Mouse (Mus musculus) neural tube, embryonic 14.5 days (tissue): ENCODE data around the gene Rest. TPM values are rescaled to one million over a fixed set of nuclear protein-coding genes. Genes with fewer than 3 reads are reported as not detected.

ENCODE experiments used
- ATAC-seq: fragments of 200-750 bp; cut with Nextera tagmentation; 2 replicates; pipeline ENCODE4 v1.8.0; 2017; ENCODE audit warnings: low read depth, mild to moderate bottlenecking, moderate TSS enrichment, moderate library complexity
- H3K27ac ChIP-seq: fragments of 300-500 bp; sonication (generic); 2 replicates; pipeline ENCODE4 v1.5.1; 2014; ENCODE audit warnings: low read depth, mild to moderate bottlenecking, control low read depth, low read length, moderate library complexity, mixed read lengths
- H3K27me3 ChIP-seq: fragments of 300-500 bp; sonication (generic); 2 replicates; pipeline ENCODE4 v1.6.1; 2014; ENCODE audit warnings: low read length; ENCODE audit not compliant: control insufficient read depth, insufficient read depth
- H3K36me3 ChIP-seq: fragments of 300-500 bp; sonication (generic); 2 replicates; pipeline ENCODE4 v1.6.1; 2014; ENCODE audit warnings: low read length, mixed read lengths; ENCODE audit not compliant: control insufficient read depth, insufficient read depth
- H3K4me1 ChIP-seq: fragments of 300-500 bp; sonication (generic); 2 replicates; pipeline ENCODE4 v1.6.1; 2014; ENCODE audit warnings: low read length; ENCODE audit not compliant: control insufficient read depth, insufficient read depth
- H3K4me2 ChIP-seq: fragments of 300-500 bp; sonication (generic); 2 replicates; pipeline ENCODE4 v1.6.1; 2014; ENCODE audit warnings: mild to moderate bottlenecking, low read depth, low read length, control low read depth
- H3K4me3 ChIP-seq: fragments of 300-500 bp; sonication (generic); 2 replicates; pipeline ENCODE4 v1.5.1; 2014; ENCODE audit warnings: low read depth, low read length, control low read depth, mixed read lengths
- H3K9ac ChIP-seq: fragments of 300-500 bp; sonication (generic); replicated peaks from 2 replicates; pipeline ENCODE4 v1.6.1; 2014; ENCODE audit warnings: low read depth, mild to moderate bottlenecking, control low read depth, low read length, mixed read lengths
- H3K9me3 ChIP-seq: fragments of 300-500 bp; sonication (generic); 2 replicates; pipeline ENCODE4 v1.6.1; 2016; ENCODE audit warnings: low read length; ENCODE audit not compliant: control insufficient read depth
- WGBS: fragments of 180-500 bp; shearing (Covaris S2); extraction: QIAGEN DNeasy Blood & Tissue Kit; methylation state at CpG from one replicate; pipeline ENCODE4 v1.1.7; 2014; 5-methylcytosine and 5-hydroxymethylcytosine counted together
- polyA plus RNA-seq: library from polyadenylated mRNA; unstranded; fragments of >200 nt; fragmentation: Nextera tagmentation; extraction: Ambion mirVana; gene quantifications from 2 replicates; pipeline ENCODE4 v1.2.1, GENCODE M21; 2014

Gene Rest
- polyA plus RNA-seq, 1 experiment from 2014 or later = 5.2 TPM

GRCm38 (mm10) chr5:77269399-77269798 lies 4.1 kb downstream of the Rest start:
- ATAC-seq = no peak
- no peaks in the 10 kb centered on the region for H3K36me3 ChIP-seq
- no peak overlapping the region for H3K27ac ChIP-seq
- no peaks in the 10 kb centered on the region for H3K9me3 ChIP-seq
- peaks cover 8% of the 10 kb centered on the region; the same call in 1 of the 2 replicates for H3K4me1 ChIP-seq
- no peak overlapping the region for H3K4me2 ChIP-seq
- no peaks in the 10 kb centered on the region for H3K27me3 ChIP-seq
- H3K4me3 ChIP-seq = no peak overlapping the region
- WGBS = 73% methylated on average over 8 of the region's 8 CpGs
- no peak overlapping the region for H3K9ac ChIP-seq

- Histone ChIP-seq H3K4me2 (no peak overlapping the region), H3K4me1 (0 out of 2 replicates have a peak, but pooled peaks cover 4% of the 10 kb centered on the region), H3K36me3 (no peaks in the 10 kb centered on the region), H3K27me3 (no peaks in the 10 kb centered on the region), H3K4me3 (no peak overlapping the region), H3K9ac (no peak overlapping the region), H3K9me3 (no peaks in the 10 kb centered on the region), H3K27ac (no peak overlapping the region)
- WGBS = 73% methylated on average over 7 of the region's 7 CpGs
- ATAC-seq = no peak
Observed at GRCm38 (mm10) chr5:77273151-77273550, 7.9 kb downstream of the Rest start.

GRCm38 (mm10) chr5:77275950-77276349 lies 10.7 kb downstream of the Rest start:
- H3K9ac ChIP-seq = no peak overlapping the region
- H3K9me3 ChIP-seq = no peaks in the 10 kb centered on the region
- no peak overlapping the region for H3K4me2 ChIP-seq
- no peaks in the 10 kb centered on the region for H3K36me3 ChIP-seq
- ATAC-seq = no peak
- H3K4me3 ChIP-seq = no peak overlapping the region
- H3K27ac ChIP-seq = no peak overlapping the region
- no peaks in the 10 kb centered on the region for H3K27me3 ChIP-seq
- H3K4me1 ChIP-seq = no peaks in the 10 kb centered on the region
- WGBS = 89% methylated on average over 5 of the region's 5 CpGs

- Histone ChIP-seq H3K27me3 (no peaks in the 10 kb centered on the region), H3K9ac (no peak overlapping the region), H3K27ac (no peak overlapping the region), H3K36me3 (peaks cover 10% of the 10 kb centered on the region), H3K4me3 (no peak overlapping the region), H3K4me1 (no peaks in the 10 kb centered on the region), H3K4me2 (no peak overlapping the region), H3K9me3 (no peaks in the 10 kb centered on the region)
- WGBS = 95% methylated on average over 6 of the region's 6 CpGs
- no peak for ATAC-seq
Observed at GRCm38 (mm10) chr5:77277204-77277603, 11.9 kb downstream of the Rest start.

GRCm38 (mm10) chr5:77281518-77282174 lies 16.4 kb downstream of the Rest start:
- Histone ChIP-seq H3K9me3 (no peaks in the 10 kb centered on the region), H3K27me3 (no peaks in the 10 kb centered on the region), H3K4me3 (no peak overlapping the region), H3K27ac (no peak overlapping the region), H3K4me1 (no peaks in the 10 kb centered on the region), H3K9ac (no peak overlapping the region), H3K4me2 (no peak overlapping the region), H3K36me3 (peaks cover 27% of the 10 kb centered on the region)
- no peak for ATAC-seq
- 90% methylated on average over 20 of the region's 20 CpGs for WGBS

GRCm38 (mm10) chr5:77282242-77282641 lies 17.0 kb downstream of the Rest start:
- ATAC-seq = no peak
- H3K4me2 ChIP-seq = no peak overlapping the region
- 92% methylated on average over 9 of the region's 9 CpGs for WGBS

GRCm38 (mm10) chr5:77285685-77286084 lies 20.4 kb downstream of the Rest start:
- Histone ChIP-seq H3K4me2 (no peak overlapping the region), H3K9ac (no peak overlapping the region), H3K4me1 (no peaks in the 10 kb centered on the region), H3K9me3 (no peaks in the 10 kb centered on the region), H3K27me3 (no peaks in the 10 kb centered on the region), H3K36me3 (peaks cover 30% of the 10 kb centered on the region), H3K4me3 (no peak overlapping the region), H3K27ac (no peak overlapping the region)
- ATAC-seq = no peak
- 85% methylated on average over 7 of the region's 7 CpGs for WGBS

More at GRCm38 (mm10) chr5:77282242-77282641, 17.0 kb downstream of the Rest start:
- Histone ChIP-seq H3K4me1 (no peaks in the 10 kb centered on the region), H3K36me3 (peaks cover 27% of the 10 kb centered on the region), H3K4me3 (no peak overlapping the region), H3K27ac (no peak overlapping the region), H3K27me3 (no peaks in the 10 kb centered on the region), H3K9ac (no peak overlapping the region), H3K9me3 (no peaks in the 10 kb centered on the region)

- 89% methylated on average over 5 of the region's 5 CpGs for WGBS
- H3K9me3 ChIP-seq = no peaks in the 10 kb centered on the region
- no peak overlapping the region for H3K27ac ChIP-seq
- H3K27me3 ChIP-seq = no peaks in the 10 kb centered on the region
- H3K4me3 ChIP-seq = no peak overlapping the region
- no peak overlapping the region for H3K4me2 ChIP-seq
- H3K36me3 ChIP-seq = peaks cover 23% of the 10 kb centered on the region
- no peak overlapping the region for H3K9ac ChIP-seq
- no peaks in the 10 kb centered on the region for H3K4me1 ChIP-seq
- ATAC-seq = no peak
Observed at GRCm38 (mm10) chr5:77286904-77287303, 21.6 kb downstream of the Rest start.

- Histone ChIP-seq H3K9ac (no peak overlapping the region), H3K4me2 (no peak overlapping the region), H3K27ac (no peak overlapping the region), H3K4me1 (no peaks in the 10 kb centered on the region), H3K27me3 (no peaks in the 10 kb centered on the region), H3K9me3 (no peaks in the 10 kb centered on the region), H3K36me3 (peaks cover 14% of the 10 kb centered on the region), H3K4me3 (no peak overlapping the region)
- ATAC-seq = no peak
- WGBS = 86% methylated on average over 6 of the region's 6 CpGs
Observed at GRCm38 (mm10) chr5:77287901-77288300, 22.6 kb downstream of the Rest start.
